Mouse (Mus musculus): ENCODE results near the gene Tbxas1.

Tbxas1 gene

GRCm38 (mm10) chr6:39054206-39054864 lies 179.1 kb downstream of the Tbxas1 start:
- H3K27me3 ChIP-seq (ENCODE audit: control insufficient read depth, insufficient read depth, low read length, poor library complexity, severe bottlenecking), result no peaks in the 10 kb centered on the region
- no peaks in the 10 kb centered on the region for H3K36me3 ChIP-seq (ENCODE audit: control insufficient read depth, insufficient read depth, low read length, poor library complexity, severe bottlenecking)
- no peak for DNase-seq (ENCODE audit: low read depth, low spot score)

GRCm38 (mm10) chr6:39054878-39055508 lies 179.8 kb downstream of the Tbxas1 start:
- Histone ChIP-seq H3K27me3 (ENCODE audit: control insufficient read depth, insufficient read depth, low read length, poor library complexity, severe bottlenecking) (no peaks in the 10 kb centered on the region), H3K36me3 (ENCODE audit: control insufficient read depth, insufficient read depth, low read length, poor library complexity, severe bottlenecking) (no peaks in the 10 kb centered on the region)
- peak; percentile 26 for DNase-seq (ENCODE audit: low read depth, low spot score)

GRCm38 (mm10) chr6:39055831-39056261 lies 180.6 kb downstream of the Tbxas1 start:
- Histone ChIP-seq H3K27me3 (ENCODE audit: control insufficient read depth, insufficient read depth, low read length, poor library complexity, severe bottlenecking) (no peaks in the 10 kb centered on the region), H3K36me3 (ENCODE audit: control insufficient read depth, insufficient read depth, low read length, poor library complexity, severe bottlenecking) (no peaks in the 10 kb centered on the region)
- peak; percentile 49 for DNase-seq (ENCODE audit: low read depth, low spot score)

- Histone ChIP-seq H3K27me3 (ENCODE audit: control insufficient read depth, insufficient read depth, low read length, poor library complexity, severe bottlenecking) (no peaks in the 10 kb centered on the region), H3K36me3 (ENCODE audit: control insufficient read depth, insufficient read depth, low read length, poor library complexity, severe bottlenecking) (no peaks in the 10 kb centered on the region)
- no peak for DNase-seq (ENCODE audit: low read depth, low spot score)
Observed at GRCm38 (mm10) chr6:39057161-39057560, 182.0 kb downstream of the Tbxas1 start.

GRCm38 (mm10) chr6:39058389-39058788 lies 183.2 kb downstream of the Tbxas1 start:
- Histone ChIP-seq H3K36me3 (ENCODE audit: control insufficient read depth, insufficient read depth, low read length, poor library complexity, severe bottlenecking) (no peaks in the 10 kb centered on the region), H3K27me3 (ENCODE audit: control insufficient read depth, insufficient read depth, low read length, poor library complexity, severe bottlenecking) (no peaks in the 10 kb centered on the region)
- DNase-seq (ENCODE audit: low read depth, low spot score), result peak; percentile 37

GRCm38 (mm10) chr6:39058936-39059335 lies 183.7 kb downstream of the Tbxas1 start:
- no peaks in the 10 kb centered on the region for H3K36me3 ChIP-seq (ENCODE audit: control insufficient read depth, insufficient read depth, low read length, poor library complexity, severe bottlenecking)
- no peak for DNase-seq (ENCODE audit: low read depth, low spot score)

GRCm38 (mm10) chr6:39059547-39060497 lies 184.6 kb downstream of the Tbxas1 start:
- no peak for DNase-seq (ENCODE audit: low read depth, low spot score)
- Histone ChIP-seq H3K27me3 (ENCODE audit: control insufficient read depth, insufficient read depth, low read length, poor library complexity, severe bottlenecking) (no peaks in the 10 kb centered on the region), H3K36me3 (ENCODE audit: control insufficient read depth, insufficient read depth, low read length, poor library complexity, severe bottlenecking) (no peaks in the 10 kb centered on the region)

More at GRCm38 (mm10) chr6:39058936-39059335, 183.7 kb downstream of the Tbxas1 start:
- H3K27me3 ChIP-seq (ENCODE audit: control insufficient read depth, insufficient read depth, low read length, poor library complexity, severe bottlenecking), result no peaks in the 10 kb centered on the region

- Histone ChIP-seq H3K27me3 (ENCODE audit: control insufficient read depth, insufficient read depth, low read length, poor library complexity, severe bottlenecking) (no peaks in the 10 kb centered on the region), H3K36me3 (ENCODE audit: control insufficient read depth, insufficient read depth, low read length, poor library complexity, severe bottlenecking) (no peaks in the 10 kb centered on the region)
- DNase-seq (ENCODE audit: low read depth, low spot score), result no peak
Observed at GRCm38 (mm10) chr6:39061180-39061579, 186.0 kb downstream of the Tbxas1 start.

GRCm38 (mm10) chr6:39063541-39063940 lies 188.3 kb downstream of the Tbxas1 start:
- Histone ChIP-seq H3K27me3 (ENCODE audit: control insufficient read depth, insufficient read depth, low read length, poor library complexity, severe bottlenecking) (no peaks in the 10 kb centered on the region), H3K36me3 (ENCODE audit: control insufficient read depth, insufficient read depth, low read length, poor library complexity, severe bottlenecking) (no peaks in the 10 kb centered on the region)
- no peak for DNase-seq (ENCODE audit: low read depth, low spot score)

GRCm38 (mm10) chr6:39066935-39067578 lies 191.9 kb downstream of the Tbxas1 start:
- Histone ChIP-seq H3K27me3 (ENCODE audit: control insufficient read depth, insufficient read depth, low read length, poor library complexity, severe bottlenecking) (no peaks in the 10 kb centered on the region; the same call in 1 of the 2 replicates), H3K36me3 (ENCODE audit: control insufficient read depth, insufficient read depth, low read length, poor library complexity, severe bottlenecking) (no peaks in the 10 kb centered on the region)
- peak; percentile 80 for DNase-seq (ENCODE audit: low read depth, low spot score)

GRCm38 (mm10) chr6:39072664-39073063 lies 197.5 kb downstream of the Tbxas1 start:
- no peak for DNase-seq (ENCODE audit: low read depth, low spot score)
- no peaks in the 10 kb centered on the region; the same call in 1 of the 2 replicates for H3K27me3 ChIP-seq (ENCODE audit: control insufficient read depth, insufficient read depth, low read length, poor library complexity, severe bottlenecking)
- no peaks in the 10 kb centered on the region for H3K36me3 ChIP-seq (ENCODE audit: control insufficient read depth, insufficient read depth, low read length, poor library complexity, severe bottlenecking)

- no peak for DNase-seq (ENCODE audit: low read depth, low spot score)
- H3K36me3 ChIP-seq (ENCODE audit: control insufficient read depth, insufficient read depth, low read length, poor library complexity, severe bottlenecking), result no peaks in the 10 kb centered on the region
- H3K27me3 ChIP-seq (ENCODE audit: control insufficient read depth, insufficient read depth, low read length, poor library complexity, severe bottlenecking), result no peaks in the 10 kb centered on the region; the same call in 1 of the 2 replicates
Observed at GRCm38 (mm10) chr6:39074186-39074585, 199.0 kb downstream of the Tbxas1 start.

GRCm38 (mm10) chr6:39076498-39076897 lies 201.3 kb downstream of the Tbxas1 start:
- H3K27me3 ChIP-seq (ENCODE audit: control insufficient read depth, insufficient read depth, low read length, poor library complexity, severe bottlenecking), result no peaks in the 10 kb centered on the region
- H3K36me3 ChIP-seq (ENCODE audit: control insufficient read depth, insufficient read depth, low read length, poor library complexity, severe bottlenecking), result no peaks in the 10 kb centered on the region
- peak; percentile 13 for DNase-seq (ENCODE audit: low read depth, low spot score)

- Histone ChIP-seq H3K27me3 (ENCODE audit: control insufficient read depth, insufficient read depth, low read length, poor library complexity, severe bottlenecking) (no peaks in the 10 kb centered on the region), H3K36me3 (ENCODE audit: control insufficient read depth, insufficient read depth, low read length, poor library complexity, severe bottlenecking) (no peaks in the 10 kb centered on the region)
- no peak for DNase-seq (ENCODE audit: low read depth, low spot score)
Observed at GRCm38 (mm10) chr6:39104631-39105030, 229.4 kb downstream of the Tbxas1 start.

All from splenic B cell, adult 2 months (primary cell).